Mouse (Mus musculus) hindbrain, postnatal 0 days (tissue): Measurements from ENCODE around the gene Ccr2. TPM values are rescaled to one million over a fixed set of nuclear protein-coding genes. Genes with fewer than 3 reads are reported as not detected.
"Not testable (repeated sequence)": the region's sequence is repeated elsewhere in the genome, so short reads cannot be mapped to it uniquely, and the experiment has no call there.

Source experiments
- ATAC-seq: fragments of 200-750 bp; cut with Nextera tagmentation; 2 replicates; pipeline ENCODE4 v1.8.0; 2017; ENCODE audit warnings: mild to moderate bottlenecking, moderate TSS enrichment, moderate library complexity
- DNase-seq: peaks from one replicate; pipeline ENCODE4 v3.0.0-alpha.2; 2015; ENCODE audit warnings: low spot score
- H3K27ac ChIP-seq: fragments of 300-500 bp; sonication (generic); 2 replicates; pipeline ENCODE4 v1.5.1; 2014; ENCODE audit warnings: mild to moderate bottlenecking
- H3K27me3 ChIP-seq: fragments of 300-500 bp; sonication (generic); 2 replicates; pipeline ENCODE4 v1.6.1; 2014; ENCODE audit warnings: low read length, mixed read lengths; ENCODE audit not compliant: insufficient read depth
- H3K36me3 ChIP-seq: fragments of 300-500 bp; sonication (generic); 2 replicates; pipeline ENCODE4 v1.6.1; 2014; ENCODE audit warnings: low read length, mixed read lengths; ENCODE audit not compliant: insufficient read depth
- H3K4me1 ChIP-seq: fragments of 300-500 bp; sonication (generic); 2 replicates; pipeline ENCODE4 v1.6.1; 2014; ENCODE audit warnings: antibody characterized with exemption, low read length, mixed read lengths; ENCODE audit not compliant: insufficient read depth
- H3K4me2 ChIP-seq: fragments of 300-500 bp; sonication (generic); 2 replicates; pipeline ENCODE4 v1.6.1; 2014; ENCODE audit warnings: low read depth, mild to moderate bottlenecking, low read length, moderate library complexity, mixed read lengths
- H3K4me3 ChIP-seq: fragments of 300-500 bp; sonication (generic); 2 replicates; pipeline ENCODE4 v1.5.1; 2014; ENCODE audit warnings: low read length
- H3K9ac ChIP-seq: fragments of 300-500 bp; sonication (generic); replicated peaks from 2 replicates; pipeline ENCODE4 v1.6.1; 2014; ENCODE audit warnings: mild to moderate bottlenecking, low read length, moderate library complexity, mixed read lengths
- H3K9me3 ChIP-seq: fragments of 300-500 bp; sonication (generic); 2 replicates; pipeline ENCODE4 v1.6.1; 2016; ENCODE audit warnings: low read length, mixed read lengths
- CTCF ChIP-seq: IDR thresholded peaks from 2 replicates; pipeline ENCODE4 v1.5.1; 2016; ENCODE audit warnings: antibody characterized with exemption, control low read depth, low read depth
- WGBS: fragments of 180-500 bp; shearing (Covaris S2); extraction: QIAGEN DNeasy Blood & Tissue Kit; methylation state at CpG from one replicate; pipeline ENCODE4 v1.1.7; 2014; 5-methylcytosine and 5-hydroxymethylcytosine counted together
- polyA plus RNA-seq: library from polyadenylated mRNA; unstranded; fragments of >200 nt; fragmentation: Nextera tagmentation; extraction: Ambion mirVana; gene quantifications from 2 replicates; pipeline ENCODE4 v1.2.1, GENCODE M21; 2015
- total RNA-seq: library from RNA; depleted of rRNA; stranded (reverse); fragments of >200 nt; gene quantifications from 2 replicates; pipeline ENCODE4 v1.2.3, GENCODE M21; 2014; rRNA removed

Gene Ccr2
- not detected in 2 replicates for total RNA-seq
- polyA plus RNA-seq: 0.08 and 0.09 TPM in 2 replicates

- TF ChIP-seq CTCF: no peak
- Histone ChIP-seq H3K4me1 (no peaks in the 10 kb centered on the region), H3K9me3 (no peaks in the 10 kb centered on the region), H3K4me3 (no peak within 1 kb of the TSS), H3K27ac (no peak within 1 kb of the TSS), H3K36me3 (no peaks in the 10 kb centered on the region), H3K4me2 (no peak within 1 kb of the TSS), H3K9ac (no peak within 1 kb of the TSS), H3K27me3 (no peaks in the 10 kb centered on the region)
- DNase-seq (no peak), ATAC-seq (no peak)
- WGBS: 90% methylated on average over 4 of the region's 4 CpGs
These were observed at the start of gene Ccr2 for GRCm38 (mm10) chr9:124101723-124102122. Ccr2 (plus strand) TSS chr9:124101950.

- 65% methylated on average over 2 of the region's 2 CpGs for whole genome bisulfite sequencing
- no peak for DNase-seq
- Histone ChIP-seq H3K4me3 (no peak overlapping the region), H3K9ac (no peak overlapping the region), H3K4me1 (no peaks in the 10 kb centered on the region), H3K27ac (no peak overlapping the region), H3K9me3 (no peaks in the 10 kb centered on the region), H3K36me3 (no peaks in the 10 kb centered on the region), H3K4me2 (no peak overlapping the region), H3K27me3 (no peaks in the 10 kb centered on the region)
- TF ChIP-seq CTCF: no peak
- ATAC-seq: no peak
These were observed 48.2 kb upstream of the Ccr2 start for GRCm38 (mm10) chr9:124053532-124053931.

- WGBS: 79% methylated on average over 3 of the region's 3 CpGs
- no peak for TF ChIP-seq CTCF
- no peaks in the 10 kb centered on the region for H3K36me3 ChIP-seq
- no peak for DNase-seq
- H3K27ac ChIP-seq: no peak overlapping the region
- no peak overlapping the region for H3K4me2 ChIP-seq
- ATAC-seq: no peak
- H3K9ac ChIP-seq: no peak overlapping the region
- no peaks in the 10 kb centered on the region for H3K4me1 ChIP-seq
- no peaks in the 10 kb centered on the region for H3K27me3 ChIP-seq
- no peaks in the 10 kb centered on the region for H3K9me3 ChIP-seq
- H3K4me3 ChIP-seq: no peak overlapping the region
These were observed 45.5 kb upstream of the Ccr2 start for GRCm38 (mm10) chr9:124056158-124056709.

GRCm38 (mm10) chr9:124059660-124060352 is 41.9 kb upstream of the Ccr2 start:
- no peak for TF ChIP-seq CTCF
- ATAC-seq (no peak), DNase-seq (no peak)
- Histone ChIP-seq H3K9me3 (no peaks in the 10 kb centered on the region), H3K27me3 (no peaks in the 10 kb centered on the region), H3K9ac (no peak overlapping the region), H3K4me3 (no peak overlapping the region), H3K4me2 (no peak overlapping the region), H3K27ac (no peak overlapping the region), H3K36me3 (no peaks in the 10 kb centered on the region), H3K4me1 (no peaks in the 10 kb centered on the region)
- WGBS: 75% methylated on average over 2 of the region's 2 CpGs

DNA sequence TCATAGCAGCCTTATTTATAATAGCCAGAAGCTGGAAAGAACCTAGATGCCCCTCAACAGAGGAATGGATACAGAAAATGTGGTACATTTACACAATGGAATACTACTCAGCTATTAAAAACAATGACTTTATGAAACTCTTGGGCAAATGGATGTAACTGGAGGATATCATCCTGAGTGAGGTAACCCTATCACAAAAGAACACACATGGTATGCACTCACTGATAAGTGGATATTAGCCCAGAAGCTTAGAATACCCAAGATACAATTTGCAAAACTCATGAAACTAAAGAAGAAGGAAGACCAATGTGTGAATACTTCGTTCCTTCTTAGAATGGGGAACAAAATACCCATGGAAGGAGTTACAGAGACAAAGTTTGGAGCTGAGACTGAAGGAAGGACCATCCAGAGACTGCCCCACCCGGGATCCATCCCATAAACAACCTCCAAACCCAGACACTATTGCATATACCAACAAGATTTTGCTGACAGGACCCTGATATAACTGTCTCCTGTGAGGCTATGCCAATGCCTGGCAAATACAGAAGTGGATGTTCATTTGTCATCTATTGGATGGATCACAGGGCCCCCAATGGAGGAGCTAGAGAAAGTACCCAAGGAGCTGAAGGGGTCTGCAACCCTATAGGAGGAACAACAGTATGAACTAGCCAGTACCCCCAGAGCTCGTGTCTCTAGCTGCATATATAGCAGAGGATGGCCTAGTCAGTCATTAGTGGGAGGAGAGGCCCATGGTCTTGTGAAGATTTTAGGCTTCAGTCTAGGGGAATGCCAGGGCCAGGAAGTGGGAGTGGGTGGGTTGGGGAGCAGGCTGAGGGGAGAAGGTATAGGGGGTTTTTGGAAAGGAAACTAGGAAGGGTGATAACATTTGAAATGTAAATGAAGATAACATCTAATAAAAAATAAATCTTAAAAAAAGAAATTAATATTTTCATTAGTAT is 40.0 kb upstream of the Ccr2 start:
- DNase-seq, H3K4me2 ChIP-seq, H3K4me3 ChIP-seq, H3K9me3 ChIP-seq, H3K4me1 ChIP-seq, H3K27me3 ChIP-seq, ATAC-seq, H3K9ac ChIP-seq, H3K36me3 ChIP-seq, H3K27ac ChIP-seq: not testable (repeated sequence)
- 57% methylated on average over 3 of the region's 3 CpGs for WGBS

- Histone ChIP-seq H3K27ac (no peak overlapping the region), H3K9ac (no peak overlapping the region), H3K9me3 (no peaks in the 10 kb centered on the region), H3K27me3 (no peaks in the 10 kb centered on the region), H3K36me3 (no peaks in the 10 kb centered on the region), H3K4me2 (no peak overlapping the region), H3K4me1 (no peaks in the 10 kb centered on the region), H3K4me3 (no peak overlapping the region)
- TF ChIP-seq CTCF: no peak
- no peak for DNase-seq
- ATAC-seq: no peak
These were observed 35.1 kb upstream of the Ccr2 start for GRCm38 (mm10) chr9:124066572-124067103.
